Mouse (Mus musculus) common myeloid progenitor, adult 5-6 weeks (primary cell): ENCODE results near the gene Ccser1. TPM values are rescaled to one million over a fixed set of nuclear protein-coding genes. Genes with fewer than 3 reads are reported as not detected.
"Not testable (repeated sequence)": the region's sequence is repeated elsewhere in the genome, so short reads cannot be mapped to it uniquely, and the experiment has no call there.

Source experiments
- ATAC-seq: replicated peaks from 2 replicates; pipeline ENCODE4 v1.8.0; 2016; ENCODE audit warnings: low read depth, mild to moderate bottlenecking, moderate TSS enrichment, inconsistent platforms; ENCODE audit not compliant: poor library complexity, severe bottlenecking
- total RNA-seq: library from RNA; stranded (forward); fragments of 200-1000, 187-1606 nt; gene quantifications from 2 replicates; pipeline ENCODE4 v1.2.3, GENCODE M21; 2017

Ccser1 gene
- total RNA-seq, 1 experiment from 2014 or later, result 5.2 TPM

DNA sequence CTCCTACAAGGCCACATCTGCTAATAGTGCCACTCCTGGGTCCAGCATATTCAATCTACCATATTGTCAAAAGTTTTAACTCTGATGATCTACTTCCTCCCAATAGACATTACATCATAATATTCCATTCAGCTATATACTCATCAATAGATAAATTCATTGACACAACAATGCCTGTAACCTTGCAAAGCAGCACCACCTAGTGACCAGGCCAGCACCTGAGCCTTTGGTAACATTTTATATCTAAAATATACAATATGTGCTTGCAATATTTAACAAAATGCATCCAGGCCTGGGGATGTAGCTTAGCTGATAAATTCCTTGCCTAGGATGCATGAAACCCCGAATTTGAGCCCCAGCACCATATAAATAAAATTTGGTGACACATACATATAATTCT, 722.6 kb downstream of the Ccser1 start:
- ATAC-seq, result 0 out of 2 replicates have a peak, but pooled peaks have one; percentile 15

DNA sequence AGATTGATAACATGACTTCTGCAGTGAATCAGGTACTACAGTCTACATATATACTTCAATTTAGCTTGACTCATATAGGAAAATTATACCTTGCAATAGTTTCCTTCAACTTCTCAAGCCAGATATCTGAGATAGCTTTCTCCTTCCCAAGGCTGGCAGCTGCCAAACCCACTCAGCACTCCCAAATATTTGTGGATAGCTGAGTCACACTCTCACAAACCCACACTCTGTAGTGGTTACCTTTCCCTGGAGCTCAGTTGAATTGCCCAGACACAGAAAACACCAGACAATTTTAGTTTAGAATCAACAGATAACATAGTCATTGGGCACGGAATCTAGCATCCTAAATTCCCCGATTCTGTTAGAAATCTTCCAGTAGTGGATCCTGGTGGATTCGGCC, 732.8 kb downstream of the Ccser1 start:
- ATAC-seq, result no peak

DNA sequence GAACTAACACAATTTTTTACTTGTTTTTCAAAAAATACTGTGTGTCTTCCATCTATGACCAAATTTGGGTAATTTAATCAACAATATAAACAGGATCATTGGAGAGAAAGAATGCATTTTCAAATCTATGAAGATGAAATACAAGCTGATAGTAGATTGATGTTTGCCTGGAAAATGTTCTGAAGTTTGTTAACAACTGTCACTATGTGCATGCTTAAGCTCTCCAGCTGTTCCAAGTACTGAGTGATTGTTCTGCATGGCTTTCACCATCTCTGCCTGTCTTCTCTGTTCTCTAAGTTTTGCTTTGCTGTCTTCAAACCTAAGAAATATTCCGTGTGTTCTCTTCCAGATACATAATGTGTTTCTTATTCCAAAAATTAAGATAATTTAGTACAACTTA, 751.5 kb downstream of the Ccser1 start:
- no peak for ATAC-seq

DNA sequence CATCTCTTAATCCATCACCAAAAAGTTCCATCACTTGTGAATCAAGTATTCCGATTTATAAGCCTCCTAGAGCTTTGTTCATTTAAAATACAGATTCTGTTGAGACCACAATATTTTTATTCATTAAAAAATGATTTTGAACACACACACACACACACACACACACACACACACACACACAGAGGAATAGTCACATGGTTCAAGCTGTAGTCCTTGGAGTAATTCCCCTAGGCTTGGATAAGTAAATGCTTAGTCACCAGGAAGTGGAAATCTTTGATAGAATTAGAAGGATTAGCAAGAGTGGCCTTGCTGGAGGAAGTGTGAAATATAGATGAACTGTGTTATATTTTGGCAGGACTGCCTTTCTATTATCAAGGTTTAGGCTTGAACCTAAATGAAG, 756.5 kb downstream of the Ccser1 start:
- no peak for ATAC-seq

DNA sequence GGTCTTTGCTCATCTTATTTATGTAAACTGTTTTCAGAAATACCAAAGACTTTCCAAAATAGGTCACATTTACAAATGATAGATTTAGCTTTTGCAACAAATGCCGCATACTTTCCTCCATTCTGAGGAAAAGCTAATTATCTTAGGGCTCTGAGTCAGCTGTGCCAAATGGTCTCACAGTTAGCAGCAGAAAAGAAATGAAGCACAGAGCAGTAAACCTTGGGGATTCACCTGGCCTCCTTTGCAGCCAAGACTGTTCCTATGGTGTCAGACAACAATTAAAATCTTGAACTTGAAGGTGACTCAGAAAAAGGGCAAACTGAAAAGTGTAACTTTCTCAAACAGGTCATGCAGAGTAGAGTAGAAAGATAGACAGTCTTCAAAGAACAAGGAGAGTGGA, 759.1 kb downstream of the Ccser1 start:
- ATAC-seq, result no peak

DNA sequence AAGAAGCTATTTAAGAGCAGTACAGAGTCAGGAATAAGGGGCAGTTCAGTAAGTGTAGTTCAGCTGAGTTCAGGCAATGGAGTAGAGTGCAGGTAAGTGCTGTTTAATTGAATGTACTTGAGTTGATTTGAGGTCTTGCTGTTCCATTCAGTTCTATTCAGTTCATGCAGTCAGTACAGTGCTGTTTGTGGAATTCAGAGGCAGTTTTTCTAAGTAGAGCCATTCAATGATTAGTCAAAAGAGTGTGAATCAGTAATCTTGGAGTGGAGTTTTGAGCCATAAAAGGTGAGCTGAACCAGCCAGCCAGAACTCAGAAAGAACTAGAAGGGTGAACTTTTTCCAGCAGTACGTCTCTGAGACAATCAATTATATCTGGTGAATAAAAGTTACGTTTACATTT, 773.6 kb downstream of the Ccser1 start:
- no peak for ATAC-seq

DNA sequence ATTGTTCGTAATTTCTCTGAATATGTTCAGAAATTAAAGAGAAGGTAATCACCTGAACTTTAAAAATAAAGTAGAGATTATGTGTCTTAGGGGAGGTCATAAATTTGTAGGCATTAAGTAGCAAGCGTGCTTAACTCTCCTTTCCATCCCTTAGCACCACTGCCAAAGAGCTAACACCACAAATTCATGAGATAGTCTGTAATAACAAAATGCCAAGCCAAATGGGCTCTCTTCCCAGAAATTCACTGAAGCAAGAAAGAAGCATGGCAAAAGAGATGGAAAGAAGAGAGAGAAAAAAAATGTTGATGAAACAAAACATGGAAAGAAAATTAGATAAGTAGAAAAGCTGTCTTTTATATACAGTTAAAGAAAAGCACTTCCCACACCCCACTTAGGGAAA, 796.8 kb downstream of the Ccser1 start:
- ATAC-seq, result no peak

DNA sequence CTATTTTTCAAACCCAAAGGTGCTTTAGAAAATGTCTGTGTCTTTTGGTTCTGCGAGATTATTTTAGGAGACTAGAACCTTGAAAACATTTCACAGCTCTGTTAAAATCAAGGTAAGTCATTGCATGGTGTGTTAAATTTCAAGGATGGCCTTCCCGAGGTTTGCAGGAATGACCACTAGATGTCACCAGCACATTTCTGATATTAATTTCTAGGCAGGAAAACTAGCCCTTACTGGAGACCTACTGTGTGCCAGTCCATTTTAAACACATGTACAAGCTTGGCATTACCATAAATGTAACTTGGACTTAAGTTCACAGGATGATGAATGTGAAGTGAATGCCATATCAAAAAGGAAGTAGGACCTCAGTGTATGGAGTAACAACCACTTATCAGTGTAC, 798.3 kb downstream of the Ccser1 start:
- ATAC-seq, result no peak

DNA sequence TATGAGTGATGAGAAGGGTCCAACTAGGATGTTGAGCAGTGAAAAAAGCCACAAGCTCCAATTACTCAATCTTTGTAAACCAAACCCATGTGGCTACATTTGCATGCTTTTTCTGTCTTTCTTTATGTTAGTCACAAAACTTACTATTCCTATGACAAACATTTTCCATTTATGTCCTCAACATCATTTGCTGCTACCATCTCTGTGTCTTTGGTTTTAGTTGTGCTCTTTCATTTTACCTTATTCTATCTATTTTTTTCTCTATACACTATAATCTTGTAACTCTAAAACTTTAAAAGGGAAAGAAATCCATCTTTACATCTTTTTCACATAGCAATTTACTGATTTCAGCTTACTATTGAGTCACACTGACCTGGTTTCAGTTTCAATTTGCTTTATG, 834.2 kb downstream of the Ccser1 start:
- ATAC-seq, result no peak

DNA sequence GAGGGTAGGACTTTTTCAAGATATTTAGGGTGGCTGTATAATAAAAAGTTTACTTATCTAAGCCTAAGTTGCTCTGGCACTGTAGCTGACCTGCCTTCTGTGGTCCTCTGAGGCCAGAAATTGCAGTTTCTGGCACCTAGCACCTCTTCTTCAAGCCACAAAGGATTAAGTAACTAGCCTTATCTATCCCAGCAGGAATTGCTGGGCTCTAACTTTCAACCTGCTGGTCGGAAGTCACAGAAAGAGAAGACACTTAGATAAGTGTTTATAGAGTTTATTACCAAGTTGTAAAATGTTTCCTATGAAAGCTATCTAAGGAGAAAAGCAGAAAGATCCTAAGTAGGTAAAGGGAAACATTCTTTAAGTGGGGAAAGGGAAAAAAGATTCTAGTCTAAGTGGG, 864.3 kb downstream of the Ccser1 start:
- ATAC-seq, result no peak

DNA sequence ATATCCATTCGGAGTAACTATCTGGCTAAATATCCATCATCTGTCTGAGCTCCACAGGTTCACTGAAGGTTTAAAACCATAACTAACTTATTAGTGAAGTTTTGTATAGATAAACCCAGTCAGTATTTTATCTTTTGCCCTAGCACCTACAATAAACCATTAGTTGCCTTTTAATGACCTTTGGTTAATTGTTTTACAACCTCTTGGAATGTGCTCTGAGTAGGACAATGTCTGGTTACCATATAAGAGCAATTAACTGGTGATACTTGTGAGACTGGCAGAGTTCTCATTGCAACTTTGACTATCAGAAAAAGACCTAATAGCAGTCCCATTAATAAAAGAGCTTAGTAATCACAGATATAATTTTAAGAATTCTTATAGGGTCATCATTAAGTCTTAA, 864.9 kb downstream of the Ccser1 start:
- ATAC-seq, result not testable (repeated sequence)

DNA sequence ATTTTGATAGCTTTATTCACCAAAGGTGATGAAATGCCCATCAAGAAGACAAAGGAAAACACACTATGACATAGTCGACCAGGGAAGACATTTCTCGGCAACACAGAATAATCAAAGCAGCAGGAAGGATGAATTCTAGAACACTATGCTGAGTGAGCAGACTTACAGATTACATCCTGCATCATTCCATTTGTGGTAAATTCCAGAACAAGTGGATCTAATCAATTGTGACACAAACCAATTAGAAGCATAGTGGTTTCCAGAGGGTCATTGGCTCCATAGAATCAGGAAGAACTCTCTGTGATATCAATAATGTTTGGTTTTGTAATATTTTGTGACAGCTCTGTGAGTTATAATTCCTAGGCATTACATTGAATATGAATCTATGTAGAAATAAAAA, 875.2 kb downstream of the Ccser1 start:
- no peak for ATAC-seq

DNA sequence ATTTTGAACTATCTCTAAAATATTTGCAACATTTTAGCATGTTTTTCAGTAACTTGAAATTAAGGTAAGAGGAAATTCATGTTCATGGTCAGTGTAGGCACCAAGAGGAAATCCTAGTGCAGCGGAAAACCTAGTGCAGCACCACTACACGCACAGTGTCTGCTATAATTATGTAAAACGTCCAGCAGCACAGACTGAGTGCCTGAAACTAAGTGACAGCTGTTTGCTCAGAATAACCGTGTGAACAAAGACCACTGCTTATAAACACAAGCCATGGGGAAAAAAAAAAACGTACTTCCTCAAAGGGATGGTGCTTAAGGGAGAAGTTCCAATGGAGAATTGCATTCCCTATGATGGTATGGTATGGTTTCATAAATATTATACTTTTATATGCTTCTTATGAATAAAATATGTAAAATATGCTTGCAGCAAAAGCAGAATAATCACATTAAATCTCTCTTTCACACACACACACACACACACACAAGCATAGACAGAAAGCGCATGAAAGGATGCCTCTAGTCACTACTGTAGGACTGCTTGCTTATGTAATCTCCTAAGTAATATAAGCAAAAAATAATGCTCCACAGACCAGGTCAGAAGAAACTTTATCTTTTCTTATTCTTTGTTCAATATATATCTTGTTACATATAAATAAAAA, 886.4 kb downstream of the Ccser1 start:
- no peak for ATAC-seq

DNA sequence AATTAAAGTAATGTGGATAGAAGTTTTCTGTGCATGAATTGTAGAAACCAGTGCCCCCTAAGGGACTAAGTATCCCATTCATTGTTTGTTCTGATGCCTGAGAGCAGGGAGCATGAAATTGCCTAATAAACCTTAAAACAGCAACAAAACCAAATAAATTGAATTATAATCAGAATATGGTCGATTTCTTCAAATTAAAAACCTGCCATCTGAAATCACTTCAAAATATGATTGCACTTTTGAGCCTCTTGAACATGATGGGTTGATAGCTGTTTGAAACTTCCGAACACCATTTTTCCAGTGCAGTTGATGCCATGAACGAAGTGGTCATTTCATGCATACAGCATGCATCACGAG, 886.9 kb downstream of the Ccser1 start:
- ATAC-seq, result no peak

DNA sequence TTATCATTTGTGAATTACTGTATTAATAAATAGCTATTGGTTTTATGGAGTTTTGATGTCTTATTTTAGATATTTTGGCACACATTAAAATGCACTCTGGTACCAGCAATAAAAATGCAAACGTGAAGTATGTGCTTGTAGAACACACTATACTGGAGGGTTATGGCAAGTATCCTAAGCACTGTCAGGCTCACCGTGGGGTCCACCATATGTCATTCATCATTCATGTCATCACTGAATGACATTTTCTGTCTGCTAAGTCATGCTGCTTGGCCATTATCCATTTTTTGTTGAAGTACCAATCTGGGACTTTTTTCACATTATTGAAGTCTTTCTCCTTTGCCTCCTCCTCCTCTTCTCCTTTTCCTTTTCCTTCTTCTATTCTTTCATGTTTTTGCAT, 925.3 kb downstream of the Ccser1 start:
- ATAC-seq, result no peak

DNA sequence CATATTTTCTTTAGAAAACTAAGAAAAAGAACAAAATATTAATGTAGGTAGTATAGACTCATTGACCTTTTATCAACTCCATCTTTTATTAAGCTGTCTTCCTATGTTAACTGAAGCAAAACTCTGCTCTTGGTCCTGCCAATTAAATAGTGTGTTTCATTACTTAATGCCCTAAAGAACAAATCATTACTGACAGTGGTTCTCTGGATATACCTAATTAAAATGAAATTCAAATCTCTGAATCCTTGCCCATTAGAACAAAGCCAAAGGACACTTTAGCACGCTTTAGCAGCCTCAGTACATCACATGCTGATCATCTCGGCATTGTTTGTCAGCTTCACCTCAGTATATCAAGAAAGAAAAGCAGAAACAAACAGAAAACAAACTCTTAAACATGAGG, 952.4 kb downstream of the Ccser1 start:
- ATAC-seq, result no peak

DNA sequence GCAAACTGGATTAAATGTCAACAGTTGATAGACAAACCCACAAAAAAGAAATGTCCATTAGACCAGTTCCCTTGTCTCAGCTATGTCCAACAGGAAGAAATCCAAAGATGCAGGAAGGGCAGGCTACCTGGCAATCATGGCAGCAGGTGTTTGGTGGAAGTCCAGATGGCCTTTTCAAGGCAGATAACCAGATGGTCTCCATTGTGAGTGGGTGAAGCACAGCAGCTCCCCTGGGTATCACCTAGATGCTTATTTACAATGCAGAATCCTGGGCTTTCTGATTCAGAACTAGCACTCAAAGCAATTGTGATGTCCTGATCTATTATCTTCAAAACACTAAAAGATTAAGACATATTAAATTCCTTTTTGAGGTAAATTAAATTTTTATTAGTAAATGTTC, 980.2 kb downstream of the Ccser1 start:
- ATAC-seq, result no peak

DNA sequence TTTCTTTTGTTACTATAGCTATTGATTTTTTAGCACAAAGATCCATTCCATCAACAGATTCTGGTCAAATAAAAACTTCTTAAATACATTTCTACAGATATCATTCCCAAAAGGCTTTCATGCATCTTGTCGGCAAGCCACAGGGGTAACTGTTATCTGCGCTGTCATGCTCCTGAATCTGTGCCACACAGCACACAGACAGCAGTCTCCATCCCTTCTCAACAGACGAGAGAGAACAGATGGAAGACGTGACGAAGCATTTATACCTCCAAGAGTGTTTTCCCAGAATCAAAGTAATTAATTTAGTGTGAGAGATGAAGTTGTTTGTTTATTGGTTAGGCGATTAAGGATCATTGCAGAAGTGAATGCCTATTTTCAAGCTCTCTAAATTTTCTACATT, 982.5 kb downstream of the Ccser1 start:
- no peak for ATAC-seq

DNA sequence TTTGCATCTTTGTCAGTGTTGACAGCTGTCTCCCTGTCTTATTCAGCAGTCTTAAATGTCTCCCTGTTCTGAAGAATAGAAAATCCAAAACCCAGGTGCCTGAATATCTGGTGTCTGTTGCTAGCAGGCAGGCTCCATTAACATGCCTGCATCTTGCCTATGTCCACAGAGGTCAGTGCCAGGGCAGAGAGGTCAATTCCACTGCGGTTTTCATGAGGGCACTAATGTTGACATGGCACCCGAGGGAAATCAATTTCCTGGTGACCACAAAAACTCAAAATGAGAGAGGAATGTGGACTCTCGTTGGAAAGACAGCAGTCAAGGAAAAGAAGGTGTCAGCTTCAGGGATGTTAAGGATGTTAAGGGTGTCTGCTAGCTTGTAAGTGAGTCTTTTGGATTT, 983.7 kb downstream of the Ccser1 start:
- no peak for ATAC-seq

DNA sequence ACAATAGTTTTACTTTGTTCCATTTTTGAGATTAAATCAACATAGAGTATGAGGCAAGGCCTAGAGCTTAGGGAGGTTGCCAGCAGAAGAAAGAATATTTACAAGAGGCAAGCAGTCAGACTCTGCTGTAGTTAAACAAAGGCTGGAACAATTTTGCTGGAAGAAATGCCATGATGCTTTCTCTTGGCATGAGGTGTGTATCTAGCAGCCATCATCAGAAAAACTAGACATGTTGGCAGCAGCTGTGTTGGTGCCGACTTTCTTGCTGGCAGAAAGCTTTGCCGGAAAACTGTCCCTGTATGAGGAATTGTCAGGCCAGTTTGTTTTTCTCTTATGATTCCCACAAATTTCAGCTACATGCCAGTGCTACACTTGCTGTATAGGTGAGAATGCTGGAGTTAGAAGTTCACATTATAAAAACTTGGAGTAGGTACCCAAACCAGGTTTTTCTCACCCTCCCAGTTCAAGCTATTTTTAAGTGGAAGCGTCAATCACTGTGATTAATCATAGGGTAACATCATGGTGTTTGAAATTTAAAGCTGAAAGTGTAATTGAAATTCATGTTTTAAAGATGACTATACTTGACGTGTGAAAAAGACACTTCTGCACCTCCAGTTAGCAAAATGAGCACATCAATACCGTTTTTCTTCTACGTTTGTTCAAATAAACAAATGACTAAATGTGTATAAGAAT, 1016.5 kb downstream of the Ccser1 start:
- ATAC-seq, result no peak

DNA sequence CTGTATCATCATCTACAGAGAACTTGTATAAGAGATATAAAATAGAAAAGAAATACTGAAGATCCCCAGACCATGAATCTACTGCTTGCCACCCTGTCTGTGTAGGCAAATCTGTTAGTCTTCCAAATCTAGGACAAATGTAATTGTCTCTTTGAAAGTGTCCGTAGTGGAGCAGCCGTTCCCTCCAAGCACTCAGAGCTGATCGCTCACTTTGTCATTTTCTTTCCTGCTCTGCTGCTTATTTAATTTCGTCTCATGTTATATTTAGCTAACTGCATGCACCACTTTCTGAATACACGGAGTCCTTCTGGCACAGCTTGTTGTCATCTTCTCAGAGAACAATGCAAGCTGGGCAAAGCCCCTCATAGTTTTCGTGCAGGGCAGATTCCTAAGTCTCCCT, 1018.6 kb downstream of the Ccser1 start:
- no peak for ATAC-seq

DNA sequence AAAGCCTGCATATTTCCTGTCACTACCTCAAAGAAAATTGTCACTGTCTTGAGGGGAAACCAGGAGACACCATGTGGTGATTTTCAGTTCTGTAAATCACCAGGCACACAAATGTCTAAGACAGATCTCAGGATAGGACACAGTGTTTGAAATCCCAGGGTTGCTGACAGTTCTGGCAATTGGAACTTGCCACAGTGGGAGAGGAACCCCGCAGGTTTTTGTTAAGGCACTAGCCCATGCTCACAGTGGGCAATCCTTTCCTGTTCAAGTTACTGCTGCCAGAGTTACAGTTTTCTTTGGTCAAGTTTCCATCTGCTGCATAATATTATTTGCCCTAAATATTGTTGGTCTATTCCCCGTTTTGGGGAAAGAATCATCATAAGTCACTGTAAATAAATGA, 1024.9 kb downstream of the Ccser1 start:
- ATAC-seq, result no peak
